Mouse (Mus musculus) liver, adult (tissue): ENCODE data around the gene Cyp2w1.

ENCODE experiments used
- GATA4 ChIP-seq: IDR thresholded peaks from 2 replicates; pipeline ENCODE4 v1.6.1; 2014; ENCODE audit warnings: mild to moderate bottlenecking, low read length; ENCODE audit not compliant: insufficient replicate concordance

The Cyp2w1 gene

DNA sequence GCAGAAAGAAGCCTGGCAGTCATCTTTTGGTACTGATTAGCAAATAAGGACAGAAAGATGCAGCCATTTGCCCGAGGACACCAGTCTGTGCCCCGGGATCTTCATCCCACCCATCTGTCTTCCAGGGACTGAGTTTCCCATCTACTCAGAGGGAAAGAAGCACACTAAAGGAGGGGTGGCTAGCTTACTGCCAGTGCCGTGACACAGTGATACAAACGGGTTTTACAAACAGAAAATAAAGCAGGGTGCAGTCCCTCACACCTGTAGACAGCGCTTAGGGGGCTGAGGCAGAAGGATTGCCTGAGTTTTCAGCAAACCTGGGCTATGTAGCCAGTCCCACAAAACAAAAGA, 7.1 kb upstream of the Cyp2w1 start:
- TF ChIP-seq GATA4: no peak

DNA sequence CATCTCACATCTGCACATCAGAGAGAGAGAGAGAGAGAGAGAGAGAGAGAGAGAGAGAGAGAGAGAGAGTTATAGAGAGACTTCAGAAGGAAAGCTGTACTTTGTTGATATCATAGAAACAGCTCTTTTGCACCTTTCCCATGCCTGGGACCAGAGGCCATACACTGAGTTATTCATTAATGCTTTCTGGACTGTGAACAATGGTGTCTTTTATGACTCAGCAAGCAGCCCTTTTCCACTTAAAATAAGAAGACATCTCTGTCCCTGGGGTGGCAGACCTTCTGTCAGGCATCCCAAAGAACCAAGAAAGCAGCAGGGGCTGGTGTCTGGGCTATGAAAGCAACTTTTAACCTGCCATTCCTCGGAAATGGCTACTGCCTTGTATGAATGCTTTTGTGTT, 5.2 kb upstream of the Cyp2w1 start:
- no peak for TF ChIP-seq GATA4

DNA sequence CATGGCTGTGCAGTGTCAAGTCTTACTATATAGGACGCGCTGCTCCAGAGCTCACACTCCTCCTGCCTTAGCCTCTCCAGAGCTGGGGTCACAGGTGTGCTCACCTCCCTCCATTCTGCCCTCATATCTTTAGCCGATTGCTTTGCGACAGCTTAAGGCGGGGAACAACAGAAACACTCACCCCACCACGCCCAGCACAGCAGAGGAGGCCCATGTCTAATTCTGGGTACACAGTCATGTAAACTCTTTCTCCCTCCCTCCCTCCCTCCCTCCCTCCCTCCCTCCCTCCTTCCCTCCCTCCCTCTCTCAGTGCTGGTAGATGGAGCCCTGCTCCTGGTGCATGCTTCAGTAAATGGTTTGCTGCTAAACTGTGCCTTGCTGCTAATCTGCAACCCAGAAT, 2.7 kb upstream of the Cyp2w1 start:
- TF ChIP-seq GATA4: no peak

DNA sequence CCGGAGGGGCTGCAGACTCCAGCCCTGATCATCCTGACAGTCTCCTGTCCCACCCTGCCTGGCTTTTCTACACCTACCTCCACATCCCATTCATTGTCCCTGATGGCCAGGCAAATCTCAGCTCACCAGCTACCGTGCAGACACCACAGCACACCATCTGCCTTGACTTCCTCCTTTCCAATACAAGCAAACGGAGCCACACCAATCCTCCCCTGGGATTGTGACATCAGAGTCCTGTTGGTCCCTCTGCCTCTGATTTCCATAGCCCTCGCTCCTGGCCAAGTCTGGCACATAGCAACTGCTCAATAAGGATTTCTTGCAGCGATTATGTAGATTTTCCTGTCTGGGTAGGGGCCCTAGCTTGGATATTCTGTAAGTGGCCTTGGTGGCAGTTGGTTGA, 1.3 kb upstream of the Cyp2w1 start, which contains the start of gene Cox19:
TSS of gene Cox19 (minus strand) at position 285 of the 400 bp plus-strand sequence.
- no peak for TF ChIP-seq GATA4

DNA sequence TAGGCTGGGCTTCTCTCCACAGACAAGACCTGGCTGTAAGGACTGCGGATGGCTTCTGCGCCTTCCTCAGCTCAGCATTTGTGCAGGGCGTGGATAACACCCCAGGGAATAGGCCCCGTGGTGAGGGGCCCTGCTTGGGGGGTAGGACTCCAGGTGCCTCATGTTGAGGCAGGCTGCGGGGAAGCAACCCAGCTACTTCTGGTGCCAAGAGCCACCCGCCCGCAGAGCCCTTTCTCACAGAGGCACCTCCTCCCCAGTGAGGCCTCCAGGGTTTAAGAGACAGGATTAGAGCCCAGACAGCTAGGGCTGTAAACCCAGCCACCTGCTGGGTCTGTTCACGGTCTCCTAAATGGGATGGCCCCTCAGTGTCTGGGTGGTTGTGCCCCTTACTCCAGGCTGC, 789 bp upstream of the Cyp2w1 start:
- no peak for TF ChIP-seq GATA4

DNA sequence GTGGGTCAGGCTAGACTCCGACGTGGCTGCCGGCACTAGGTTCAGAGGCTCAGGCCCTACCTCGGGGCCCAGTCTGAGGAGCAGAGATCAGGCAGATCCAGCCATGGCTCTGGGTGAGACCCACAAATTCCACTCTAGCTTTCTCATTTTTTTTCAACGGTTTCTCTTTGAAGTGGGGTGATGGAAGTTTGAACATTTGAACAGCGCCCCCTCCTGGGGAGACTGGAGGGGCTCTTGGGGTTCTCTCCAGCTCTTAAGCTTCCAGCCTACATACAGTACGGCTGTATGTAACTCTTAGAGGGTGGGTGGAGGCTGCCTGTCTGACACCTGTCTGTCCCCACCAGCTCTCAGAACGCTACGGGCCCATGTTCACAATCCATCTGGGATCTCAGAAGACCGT, 1.1 kb downstream of the Cyp2w1 start:
- TF ChIP-seq GATA4: no peak

DNA sequence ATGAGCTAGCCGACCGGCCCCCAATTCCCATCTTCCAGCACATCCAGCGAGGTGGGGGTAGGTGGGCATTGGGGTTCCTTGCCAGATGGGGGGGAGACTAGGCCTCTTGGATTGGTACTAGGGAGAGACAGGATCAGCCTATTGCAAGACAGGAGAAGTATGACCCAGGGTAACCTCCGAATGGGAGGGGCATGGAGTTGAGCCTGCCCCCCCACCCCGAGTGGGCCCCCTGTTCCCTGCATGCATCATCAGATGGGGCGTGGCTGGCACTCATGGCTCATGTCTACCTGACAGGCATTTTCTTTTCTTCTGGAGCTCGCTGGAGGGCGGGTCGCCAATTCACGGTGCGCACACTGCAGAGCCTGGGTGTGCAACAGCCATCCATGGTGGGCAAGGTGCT, 1.5 kb downstream of the Cyp2w1 start:
- TF ChIP-seq GATA4: no peak

DNA sequence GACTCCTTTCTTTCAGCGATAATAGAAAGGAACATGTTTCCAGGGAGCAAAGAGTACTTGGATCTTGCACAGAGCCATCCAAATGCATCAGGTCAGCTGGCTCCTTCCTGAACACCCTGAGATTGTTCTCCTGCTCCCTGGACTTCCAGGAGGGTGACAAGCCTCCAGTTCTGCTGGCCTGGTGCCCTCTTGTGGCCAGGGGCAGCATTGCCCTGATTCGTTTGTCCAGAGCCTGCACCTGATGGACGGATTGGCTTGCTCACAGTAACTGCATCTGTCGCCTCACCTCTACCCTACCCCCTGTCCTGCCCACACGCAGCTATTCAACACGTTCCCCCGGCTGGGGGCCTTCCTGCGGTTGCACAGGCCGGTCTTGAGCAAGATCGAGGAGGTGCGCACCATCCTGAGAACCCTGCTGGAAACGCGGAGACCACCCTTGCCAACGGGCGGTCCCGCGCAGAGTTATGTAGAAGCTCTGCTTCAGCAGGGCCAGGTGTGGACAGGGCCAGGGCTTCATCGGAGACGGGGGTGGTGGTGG, 2.9 kb downstream of the Cyp2w1 start:
- no peak for TF ChIP-seq GATA4

DNA sequence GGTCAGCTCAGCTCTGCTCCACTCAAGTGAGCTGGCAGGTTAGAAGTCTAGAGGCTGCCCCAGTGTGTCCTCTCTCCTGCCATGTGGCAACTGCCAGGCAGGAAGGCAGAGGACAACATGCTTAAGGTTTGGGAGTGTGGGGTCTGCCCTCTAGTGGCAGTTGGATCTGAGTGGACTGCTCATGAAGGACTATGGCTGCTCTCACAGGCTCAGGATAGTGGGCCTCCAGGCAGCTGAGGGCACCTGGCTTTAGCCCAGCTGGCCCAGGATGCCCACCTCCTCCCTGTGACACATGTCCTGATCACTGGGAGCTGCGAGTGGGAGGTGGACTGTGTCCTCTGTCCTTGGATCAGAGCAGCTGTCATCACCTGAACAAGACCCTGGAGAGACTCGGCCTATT, 6.2 kb downstream of the Cyp2w1 start:
- TF ChIP-seq GATA4: no peak

DNA sequence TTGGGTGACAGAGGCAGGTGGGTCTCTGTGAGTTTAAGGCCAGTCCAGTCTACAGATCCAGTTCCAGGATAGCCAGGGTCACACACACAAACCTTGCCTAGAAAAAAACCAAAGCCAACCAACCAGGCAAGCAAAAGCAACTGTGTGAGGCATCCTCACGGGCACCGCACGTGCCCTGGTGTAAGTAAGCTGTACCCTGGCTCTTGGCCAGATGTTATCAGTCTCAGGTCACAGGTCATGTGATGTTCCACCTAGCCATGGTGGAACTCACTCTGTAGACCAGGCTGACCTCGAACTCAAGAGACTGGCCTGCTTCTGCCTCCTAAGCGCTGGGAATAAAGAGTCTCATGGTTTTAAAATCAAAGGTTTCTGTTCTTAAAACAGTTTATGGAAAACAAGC, 6.8 kb downstream of the Cyp2w1 start:
- peak; percentile 85; the same call in 1 of the 2 replicates for TF ChIP-seq GATA4

DNA sequence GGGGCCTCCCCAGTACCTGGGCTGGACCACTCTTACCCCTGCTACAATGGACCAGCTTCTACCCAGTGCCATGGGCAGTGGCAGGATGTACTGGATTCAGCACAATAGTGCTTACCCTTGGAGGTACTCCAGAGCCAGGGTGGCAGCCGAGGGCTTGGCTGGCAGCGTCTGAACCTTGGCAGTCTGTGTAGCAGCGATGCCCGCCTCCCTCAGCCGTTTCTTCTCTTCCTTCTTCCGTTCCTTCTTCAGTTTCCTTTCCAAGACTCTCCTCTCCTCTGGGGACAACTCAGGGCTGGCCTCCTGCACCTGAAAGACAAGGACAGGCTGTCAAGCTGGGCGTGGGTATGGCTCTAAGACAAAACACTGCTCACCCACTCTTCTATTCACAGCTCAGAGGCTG, 11.4 kb downstream of the Cyp2w1 start:
- no peak for TF ChIP-seq GATA4

DNA sequence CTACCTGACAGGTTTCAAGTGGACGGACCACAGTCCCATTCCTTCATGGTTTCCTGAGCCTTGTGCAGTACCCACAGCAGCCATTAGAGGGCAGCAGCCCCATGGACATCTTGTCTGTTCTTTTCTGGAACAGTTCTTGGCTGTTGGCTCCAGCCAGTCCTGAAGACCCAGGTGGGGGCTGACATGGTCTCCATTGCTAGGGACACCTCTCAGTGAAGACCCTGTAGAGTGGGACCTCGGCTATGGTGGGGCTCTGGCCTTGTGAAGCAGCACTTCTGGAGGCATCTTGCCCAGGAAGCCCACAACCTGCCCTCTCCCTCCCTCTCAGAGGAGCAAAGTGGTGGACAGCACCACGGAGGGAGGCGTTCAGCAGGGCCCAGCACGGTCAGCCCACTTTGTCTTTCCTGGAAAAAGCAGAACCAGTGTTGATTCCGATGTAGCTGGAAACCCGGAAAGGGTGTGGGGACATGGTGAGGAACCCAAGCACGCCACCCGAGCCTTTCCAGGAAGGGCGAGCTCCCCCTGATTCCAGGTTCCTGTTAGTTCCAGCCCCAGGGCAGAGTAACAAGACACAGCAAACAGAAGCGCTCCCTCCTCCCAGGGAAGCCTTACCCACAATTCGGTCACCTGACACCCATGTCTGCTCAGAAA, 12.0 kb downstream of the Cyp2w1 start:
- TF ChIP-seq GATA4: peak; percentile 5; the same call in 1 of the 2 replicates

DNA sequence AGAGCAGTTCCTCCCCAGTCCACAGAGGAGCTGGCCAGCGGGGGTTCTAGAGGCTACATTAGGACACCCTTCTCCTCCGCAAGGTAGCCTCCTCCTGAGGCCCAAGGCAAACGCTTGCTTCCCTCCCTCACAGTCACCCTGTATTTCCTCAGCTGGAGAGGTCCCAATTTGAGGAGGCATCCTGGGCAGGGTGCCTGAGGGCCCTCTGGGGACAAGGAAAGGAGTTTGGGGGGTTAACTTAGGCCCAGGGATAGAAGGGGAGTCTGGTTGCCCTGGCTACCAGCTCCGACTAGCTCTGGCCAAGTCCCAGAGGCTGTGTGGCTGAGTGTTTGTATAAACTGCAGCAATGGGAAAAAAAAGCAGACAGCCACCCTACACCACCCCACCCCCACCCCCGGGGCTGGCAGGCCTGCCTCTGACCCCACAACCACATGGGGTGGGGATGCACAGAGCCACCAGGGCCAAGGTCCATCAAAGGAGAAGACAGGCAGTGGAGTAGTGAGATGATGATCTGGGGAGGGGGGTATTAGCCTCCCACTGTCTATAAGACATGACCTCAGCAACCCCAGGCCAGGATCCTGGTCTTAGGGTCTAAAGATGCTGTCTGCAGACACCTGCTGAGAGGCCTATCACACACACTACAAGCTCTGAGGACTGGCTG, 12.6 kb downstream of the Cyp2w1 start:
- no peak for TF ChIP-seq GATA4

DNA sequence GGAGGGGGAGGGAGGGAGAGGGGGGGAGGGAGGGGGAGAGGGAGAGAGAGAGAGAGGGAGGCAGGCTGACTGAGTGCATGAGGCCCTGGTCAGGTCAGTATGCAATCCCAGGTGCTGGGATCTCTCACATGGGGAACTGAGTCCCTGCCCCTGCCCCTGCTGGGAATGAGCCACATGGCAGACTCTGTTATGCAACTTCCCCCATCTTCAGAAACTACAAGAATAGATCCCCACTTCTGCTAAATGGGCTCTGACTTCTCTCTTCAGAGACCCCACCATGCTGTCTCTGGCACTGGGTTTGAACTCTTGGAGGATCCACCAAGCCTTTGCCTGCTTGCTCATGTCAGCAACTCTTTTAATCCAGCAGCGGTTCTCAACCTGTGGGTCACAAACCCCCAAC, 13.4 kb downstream of the Cyp2w1 start:
- TF ChIP-seq GATA4: no peak

DNA sequence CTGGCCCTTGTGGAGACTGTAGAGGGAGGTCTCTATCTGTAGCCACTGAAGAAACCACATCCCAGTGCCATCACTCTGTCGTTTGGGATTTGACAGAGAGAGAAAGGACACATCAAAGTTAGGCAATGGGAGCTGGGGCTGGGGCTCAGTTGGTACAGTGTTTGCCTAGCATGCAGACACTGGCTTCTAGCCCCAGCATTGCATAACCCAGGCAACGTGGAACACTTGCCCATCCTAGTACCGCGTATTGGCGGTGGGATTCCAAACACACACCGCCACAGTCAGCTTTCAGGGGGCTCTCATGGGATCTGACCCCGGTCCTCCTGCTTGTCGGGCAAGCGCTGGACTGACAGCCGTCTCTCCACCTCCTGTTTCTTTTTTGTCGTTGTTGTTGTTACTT, 14.1 kb downstream of the Cyp2w1 start:
- TF ChIP-seq GATA4: no peak

DNA sequence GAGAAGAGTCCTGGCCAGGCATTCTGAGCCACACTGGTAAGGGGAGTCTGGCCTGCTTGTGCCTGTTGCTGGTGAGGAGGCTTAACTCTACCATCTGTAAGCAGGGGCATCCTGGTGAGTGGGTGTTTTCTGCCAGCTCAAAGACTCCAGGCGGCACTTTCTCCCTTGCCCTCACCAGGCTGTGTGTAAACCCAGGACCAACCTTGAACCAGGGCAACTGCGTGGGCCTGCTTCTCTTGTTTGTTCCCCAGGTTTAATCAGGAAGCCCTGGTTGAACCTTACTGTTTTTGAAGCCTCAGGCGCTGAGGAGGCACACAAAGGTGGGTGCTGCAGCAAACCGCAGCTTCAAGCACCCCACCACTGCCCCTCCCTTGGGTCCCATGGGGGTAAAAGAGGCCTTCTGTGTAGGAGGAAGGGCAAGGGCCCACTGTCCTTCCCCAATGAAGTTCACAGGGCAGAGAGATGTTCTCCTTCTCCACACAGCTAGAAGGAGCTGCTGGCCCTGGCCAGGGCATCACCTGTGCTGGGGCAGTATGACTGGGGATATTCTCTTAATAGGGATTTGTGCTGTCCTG, 15.6 kb downstream of the Cyp2w1 start:
- TF ChIP-seq GATA4: no peak
